Mouse (Mus musculus) brain, embryonic 14.5 days (tissue): ENCODE results near the gene Mettl21e.

ENCODE experiments used
- CTCF ChIP-seq: fragments of 200-500 bp; IDR thresholded peaks from 2 replicates; pipeline ENCODE4 v1.5.1; 2012; ENCODE audit warnings: inconsistent platforms, mild to moderate bottlenecking, moderate library complexity, borderline replicate concordance; ENCODE audit not compliant: insufficient read depth, insufficient read length; ENCODE audit errors: extremely low read depth
- POLR2A ChIP-seq: fragments of 200-500 bp; IDR thresholded peaks from 2 replicates; pipeline ENCODE4 v1.6.1; 2012; ENCODE audit warnings: mild to moderate bottlenecking, inconsistent platforms, borderline replicate concordance; ENCODE audit not compliant: poor library complexity, insufficient read depth, insufficient read length, severe bottlenecking; ENCODE audit errors: extremely low read depth

DNA sequence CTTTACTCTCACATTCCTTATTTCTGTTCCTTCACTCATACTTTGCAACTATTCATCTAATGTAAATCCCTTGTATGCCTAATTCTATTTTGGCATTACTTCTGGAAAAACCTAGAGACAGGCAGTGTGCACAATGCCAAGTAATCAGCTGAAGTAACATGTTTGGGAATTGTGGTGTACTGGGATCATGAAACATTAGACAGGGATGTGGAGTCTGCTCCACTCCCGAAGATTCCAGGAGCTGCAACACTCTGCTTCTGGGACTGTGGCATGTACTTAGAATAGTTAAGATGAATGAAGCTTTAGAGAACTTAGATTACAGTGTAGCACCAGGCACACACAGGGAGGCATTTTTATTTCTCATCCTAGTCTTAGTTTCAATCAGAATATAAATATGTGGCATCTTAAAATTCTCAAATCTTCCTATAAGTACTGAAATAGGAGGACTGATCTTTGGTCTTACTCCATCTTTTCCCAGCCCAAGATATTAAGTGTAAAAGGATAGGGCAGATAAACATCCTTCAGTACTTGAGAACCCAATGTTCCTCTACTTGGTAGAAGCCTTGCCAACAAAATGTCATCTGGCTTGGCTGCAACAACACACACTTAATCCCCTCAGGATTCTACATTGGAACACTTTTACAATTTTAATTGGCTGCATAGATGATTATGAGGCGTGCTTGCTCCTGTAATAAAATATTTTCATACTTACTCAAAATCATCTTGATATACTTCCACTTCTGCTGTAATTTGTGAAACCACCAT is 2.2 kb downstream of the Mettl21e start:
- TF ChIP-seq CTCF, result no peak
- no peak for TF ChIP-seq POLR2A
